Mouse (Mus musculus): ENCODE measurements around the gene Gm5148. TPM values are rescaled to one million over a fixed set of nuclear protein-coding genes. Genes with fewer than 3 reads are reported as not detected.

The Gm5148 gene
- polyA plus RNA-seq, 1 experiment from 2014 or later, result 4.1 TPM

DNA sequence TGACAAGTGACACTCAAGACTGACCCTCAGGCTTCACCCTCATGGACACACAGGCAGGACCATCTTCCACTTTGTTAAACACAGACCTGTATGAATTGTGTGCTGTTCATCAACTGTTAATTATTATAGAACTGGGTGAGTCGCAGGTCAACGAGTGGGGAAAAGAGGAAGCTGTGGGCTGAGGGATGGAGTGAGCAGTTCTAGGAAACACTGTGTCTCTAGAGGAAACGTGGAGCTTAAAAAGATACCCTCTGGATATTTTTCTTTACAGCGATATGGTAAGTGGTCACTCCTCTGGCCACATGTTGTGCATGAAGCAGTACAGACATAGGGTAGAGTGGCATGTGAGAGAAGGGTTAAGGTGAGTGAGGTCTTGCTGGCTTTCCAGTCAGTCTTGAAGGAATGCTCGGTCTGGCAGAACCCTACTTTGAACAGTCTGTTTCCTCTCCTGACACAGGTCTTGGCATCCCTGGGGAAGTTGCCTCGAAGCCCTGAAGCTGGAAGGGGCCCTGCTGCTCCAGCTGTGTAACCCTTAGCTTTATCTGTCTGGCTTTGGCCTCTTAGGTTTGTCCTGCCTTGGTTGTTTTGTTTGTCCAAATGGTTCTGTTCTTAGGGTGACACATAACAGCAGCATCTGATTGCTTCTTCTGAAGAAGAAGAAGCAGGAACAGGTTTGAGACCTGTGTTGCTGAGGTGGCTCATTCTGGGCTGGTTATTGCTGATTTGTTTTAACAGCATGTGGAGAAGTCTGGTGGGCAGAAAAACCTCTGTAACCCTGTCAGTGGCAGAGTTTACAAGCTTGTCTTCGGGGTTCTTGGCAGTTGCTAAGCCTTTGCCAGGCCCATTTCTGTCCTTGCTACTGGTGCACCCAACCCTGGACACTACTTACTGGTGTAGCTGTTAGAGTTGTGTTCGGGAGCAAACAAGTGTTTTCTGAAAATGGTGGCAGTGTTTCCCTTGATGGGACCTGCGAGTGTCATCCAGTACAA is 4.1 kb upstream of the Gm5148 start:
- Histone ChIP-seq H3K9ac (replicated peaks) (no peak overlapping the region), H3K4me2 (ENCODE audit: low read depth, low read length) (no peak overlapping the region), H3K4me3 (ENCODE audit: low read depth, low read length) (no peak overlapping the region), H3K27me3 (ENCODE audit: insufficient read depth, low read length) (peaks cover 9% of the 10 kb centered on the region; the same call in 1 of the 2 replicates), H3K4me1 (ENCODE audit: insufficient read depth) (peaks cover 44% of the 10 kb centered on the region), H3K27ac (ENCODE audit: low read depth) (peak overlapping the region; percentile 76), H3K9me3 (ENCODE audit: low read length) (no peaks in the 10 kb centered on the region), H3K36me3 (replicated peaks; ENCODE audit: insufficient read depth, low read length) (no peaks in the 10 kb centered on the region)
- TF ChIP-seq CTCF (IDR thresholded peaks at IDR 0.05; ENCODE audit: low read depth) (no peak), EP300 (IDR thresholded peaks at IDR 0.05; ENCODE audit: low read depth) (no peak)
- WGBS (ENCODE audit: insufficient replicate concordance), result 30% methylated on average over 9 of the region's 9 CpGs
- DNase-seq (no peak), ATAC-seq (no peak)

DNA sequence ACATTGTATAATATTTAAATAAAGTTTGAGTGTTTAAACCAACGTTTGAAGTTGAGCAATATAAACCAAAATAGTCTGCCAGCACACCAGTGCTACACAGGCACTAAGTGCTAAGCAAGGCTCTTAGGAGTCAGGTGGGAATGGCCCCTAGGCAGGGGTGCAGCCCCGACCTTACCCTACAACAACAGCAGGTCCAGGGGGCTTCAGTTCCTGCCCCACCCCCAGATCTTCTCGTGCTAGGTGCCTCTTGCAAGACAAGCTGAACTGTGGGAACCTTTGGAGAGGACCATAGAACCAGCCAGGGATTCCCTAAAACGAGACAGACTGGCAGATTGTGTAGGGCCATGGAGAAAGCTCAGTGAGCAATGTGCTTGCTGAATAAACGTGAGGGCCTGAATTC is 3.1 kb upstream of the Gm5148 start:
- peaks cover 9% of the 10 kb centered on the region; the same call in 1 of the 2 replicates for H3K27me3 ChIP-seq (ENCODE audit: insufficient read depth, low read length)
- no peak for ATAC-seq
- no peak for DNase-seq
- no peaks in the 10 kb centered on the region for H3K9me3 ChIP-seq (ENCODE audit: low read length)
- H3K4me1 ChIP-seq (ENCODE audit: insufficient read depth), result peaks cover 45% of the 10 kb centered on the region
- no peak overlapping the region for H3K4me3 ChIP-seq (ENCODE audit: low read depth, low read length)
- H3K4me2 ChIP-seq (ENCODE audit: low read depth, low read length), result no peak overlapping the region
- TF ChIP-seq EP300 (IDR thresholded peaks at IDR 0.05; ENCODE audit: low read depth), result no peak
- TF ChIP-seq CTCF (IDR thresholded peaks at IDR 0.05; ENCODE audit: low read depth), result no peak
- no peaks in the 10 kb centered on the region for H3K36me3 ChIP-seq (replicated peaks; ENCODE audit: insufficient read depth, low read length)
- peak overlapping the region; percentile 7 for H3K27ac ChIP-seq (ENCODE audit: low read depth)
- no peak overlapping the region for H3K9ac ChIP-seq (replicated peaks)
- 58% methylated on average over 5 of the region's 5 CpGs for WGBS (ENCODE audit: insufficient replicate concordance)

DNA sequence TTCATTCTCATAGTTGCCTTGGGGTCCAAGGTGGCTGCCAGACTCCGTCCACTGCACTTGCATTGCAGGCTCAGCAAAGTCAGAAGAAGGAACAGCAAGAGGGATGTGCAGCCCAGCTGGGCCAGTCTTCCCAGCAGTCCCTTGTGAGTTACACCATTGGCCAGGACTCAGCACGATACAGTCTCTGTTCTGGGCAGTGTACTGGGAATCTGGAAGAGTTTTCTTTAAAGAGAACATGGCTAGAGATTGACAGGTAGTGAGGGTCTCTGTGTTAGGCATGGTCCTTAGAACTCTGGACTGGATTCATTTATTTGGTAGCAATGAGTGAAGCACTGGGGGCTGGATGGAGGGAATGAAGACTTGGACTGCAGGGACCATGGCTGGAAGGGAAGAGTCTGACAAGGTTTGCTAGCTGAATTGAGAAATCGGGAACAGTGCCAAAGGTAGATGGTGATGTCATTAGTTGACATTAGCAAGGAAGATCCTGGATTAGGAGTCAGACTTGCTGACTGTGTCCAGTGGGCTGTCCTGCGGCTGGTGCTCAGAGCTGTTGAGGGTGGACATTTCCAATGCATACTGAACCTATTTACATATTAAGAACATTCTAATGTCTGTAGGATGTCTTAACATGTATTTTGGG is 2.3 kb upstream of the Gm5148 start:
- H3K4me3 ChIP-seq (ENCODE audit: low read depth, low read length), result no peak overlapping the region
- 60% methylated on average over 4 of the region's 4 CpGs for WGBS (ENCODE audit: insufficient replicate concordance)
- no peaks in the 10 kb centered on the region for H3K9me3 ChIP-seq (ENCODE audit: low read length)
- no peak overlapping the region for H3K9ac ChIP-seq (replicated peaks)
- H3K4me2 ChIP-seq (ENCODE audit: low read depth, low read length), result no peak overlapping the region
- peaks cover 45% of the 10 kb centered on the region for H3K4me1 ChIP-seq (ENCODE audit: insufficient read depth)
- H3K27me3 ChIP-seq (ENCODE audit: insufficient read depth, low read length), result peaks cover 9% of the 10 kb centered on the region; the same call in 1 of the 2 replicates
- no peaks in the 10 kb centered on the region for H3K36me3 ChIP-seq (replicated peaks; ENCODE audit: insufficient read depth, low read length)
- H3K27ac ChIP-seq (ENCODE audit: low read depth), result peak overlapping the region; percentile 7
- ATAC-seq (peak; percentile 55), DNase-seq (peak; percentile 56)
- TF ChIP-seq CTCF (IDR thresholded peaks at IDR 0.05; ENCODE audit: low read depth) (no peak), EP300 (IDR thresholded peaks at IDR 0.05; ENCODE audit: low read depth) (no peak)

GRCm38 (mm10) chr3:37724946-37725735 is 851 bp upstream of the Gm5148 start:
- H3K9me3 ChIP-seq (ENCODE audit: low read length), result no peaks in the 10 kb centered on the region
- 51% methylated on average over 6 of the region's 6 CpGs for WGBS (ENCODE audit: insufficient replicate concordance)
- peak overlapping the region; percentile 89; the same call in 1 of the 2 replicates for H3K27ac ChIP-seq (ENCODE audit: low read depth)
- TF ChIP-seq EP300 (IDR thresholded peaks at IDR 0.05; ENCODE audit: low read depth) (no peak), CTCF (IDR thresholded peaks at IDR 0.05; ENCODE audit: low read depth) (no peak)
- H3K4me1 ChIP-seq (ENCODE audit: insufficient read depth), result peaks cover 45% of the 10 kb centered on the region
- no peak overlapping the region for H3K4me3 ChIP-seq (ENCODE audit: low read depth, low read length)
- no peak overlapping the region for H3K9ac ChIP-seq (replicated peaks)
- DNase-seq, result no peak
- no peak overlapping the region for H3K4me2 ChIP-seq (ENCODE audit: low read depth, low read length)
- H3K36me3 ChIP-seq (replicated peaks; ENCODE audit: insufficient read depth, low read length), result no peaks in the 10 kb centered on the region
- H3K27me3 ChIP-seq (ENCODE audit: insufficient read depth, low read length), result peaks cover 9% of the 10 kb centered on the region; the same call in 1 of the 2 replicates
- no peak for ATAC-seq

DNA sequence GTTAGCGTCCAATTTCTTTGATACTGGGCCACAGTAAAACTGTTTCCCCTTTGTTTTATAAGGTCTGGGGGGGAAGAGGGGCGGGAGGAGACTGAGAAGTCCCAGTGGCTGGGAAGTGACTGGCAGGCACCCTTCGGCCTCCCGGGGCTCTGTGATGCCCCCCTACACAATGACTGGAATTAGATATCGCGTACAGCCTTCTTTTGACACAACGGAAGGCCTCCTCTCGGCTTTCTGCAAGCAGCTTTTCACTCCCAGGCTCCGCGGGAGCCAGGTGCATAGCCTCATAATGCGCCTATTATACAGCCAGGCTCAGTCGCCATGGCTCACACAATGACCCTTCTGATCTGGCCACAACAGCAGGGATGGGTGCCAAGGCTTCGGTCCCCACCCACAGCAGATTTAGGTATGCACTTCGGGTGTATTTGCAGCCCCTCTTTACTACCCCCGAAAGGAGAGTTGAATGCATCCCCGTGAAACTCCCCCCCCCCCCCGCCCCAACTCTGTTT is 574 bp downstream of the Gm5148 start:
- Histone ChIP-seq H3K4me1 (ENCODE audit: insufficient read depth) (peaks cover 36% of the 10 kb centered on the region), H3K36me3 (replicated peaks; ENCODE audit: insufficient read depth, low read length) (no peaks in the 10 kb centered on the region), H3K9me3 (ENCODE audit: low read length) (no peaks in the 10 kb centered on the region), H3K27me3 (ENCODE audit: insufficient read depth, low read length) (peaks cover 9% of the 10 kb centered on the region; the same call in 1 of the 2 replicates), H3K4me2 (ENCODE audit: low read depth, low read length) (peak overlapping the region; percentile 73), H3K27ac (ENCODE audit: low read depth) (peak overlapping the region; percentile 89), H3K4me3 (ENCODE audit: low read depth, low read length) (peak overlapping the region; percentile 38), H3K9ac (replicated peaks) (peak overlapping the region; percentile 57)
- DNase-seq (peak; percentile 24), ATAC-seq (peak; percentile 40)
- TF ChIP-seq EP300 (IDR thresholded peaks at IDR 0.05; ENCODE audit: low read depth), result no peak
- no peak for TF ChIP-seq CTCF (IDR thresholded peaks at IDR 0.05; ENCODE audit: low read depth)
- WGBS (ENCODE audit: insufficient replicate concordance), result 5% methylated on average over 17 of the region's 17 CpGs
